Mouse (Mus musculus): Measurements from ENCODE around the gene Tmem222. TPM values are rescaled to one million over a fixed set of nuclear protein-coding genes. Genes with fewer than 3 reads are reported as not detected.

The Tmem222 gene
- polyA plus RNA-seq, 2 experiments, result 84.1 to 101 TPM

DNA sequence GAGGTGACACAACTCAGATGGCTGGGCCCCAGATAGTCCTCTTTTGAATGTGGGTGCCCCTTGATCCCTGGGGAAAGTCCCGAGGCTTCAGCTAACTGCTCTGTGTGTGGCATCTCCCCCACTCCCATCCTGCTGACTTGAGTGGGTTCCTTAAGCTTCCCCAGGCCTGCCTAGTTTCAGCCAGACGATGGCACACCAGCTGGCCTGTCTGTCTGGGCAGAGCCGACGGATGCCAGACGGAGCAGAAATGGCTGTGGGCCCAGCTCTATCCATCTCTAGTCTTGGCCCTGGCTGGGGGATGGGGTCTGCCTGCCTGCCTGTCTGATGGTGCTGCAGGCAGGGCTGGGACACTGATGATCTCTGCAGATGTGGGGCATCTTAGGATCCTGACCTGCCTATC, 22.1 kb upstream of the Tmem222 start:
- no peak overlapping the region for H3K4me3 ChIP-seq (replicated peaks; ENCODE audit: low read length)
- H3K9ac ChIP-seq (ENCODE audit: low read depth, low read length, severe bottlenecking), result no peak overlapping the region
- H3K4me1 ChIP-seq (ENCODE audit: control insufficient read depth, insufficient read depth, low read length), result peaks cover 7% of the 10 kb centered on the region; the same call in 1 of the 2 replicates
- DNase-seq (ENCODE audit: low spot score) (no peak), ATAC-seq (ENCODE audit: low FRiP score, low read depth) (no peak)
- WGBS, result 46% methylated on average over 5 of the region's 5 CpGs
- H3K4me2 ChIP-seq (replicated peaks; ENCODE audit: low read depth, low read length, severe bottlenecking), result no peak overlapping the region
- H3K27ac ChIP-seq (replicated peaks; ENCODE audit: low read depth, low read length), result no peak overlapping the region
- H3K27me3 ChIP-seq (ENCODE audit: control insufficient read depth, insufficient read depth, low read length), result no peaks in the 10 kb centered on the region
- peaks cover 76% of the 10 kb centered on the region for H3K36me3 ChIP-seq (ENCODE audit: control insufficient read depth, insufficient read depth, low read length)
- no peak for TF ChIP-seq POLR2A (IDR thresholded peaks at IDR 0.05; ENCODE audit: borderline replicate concordance, extremely low read depth, insufficient read depth, insufficient read length)
- no peaks in the 10 kb centered on the region for H3K9me3 ChIP-seq (ENCODE audit: control insufficient read depth, low read length)

DNA sequence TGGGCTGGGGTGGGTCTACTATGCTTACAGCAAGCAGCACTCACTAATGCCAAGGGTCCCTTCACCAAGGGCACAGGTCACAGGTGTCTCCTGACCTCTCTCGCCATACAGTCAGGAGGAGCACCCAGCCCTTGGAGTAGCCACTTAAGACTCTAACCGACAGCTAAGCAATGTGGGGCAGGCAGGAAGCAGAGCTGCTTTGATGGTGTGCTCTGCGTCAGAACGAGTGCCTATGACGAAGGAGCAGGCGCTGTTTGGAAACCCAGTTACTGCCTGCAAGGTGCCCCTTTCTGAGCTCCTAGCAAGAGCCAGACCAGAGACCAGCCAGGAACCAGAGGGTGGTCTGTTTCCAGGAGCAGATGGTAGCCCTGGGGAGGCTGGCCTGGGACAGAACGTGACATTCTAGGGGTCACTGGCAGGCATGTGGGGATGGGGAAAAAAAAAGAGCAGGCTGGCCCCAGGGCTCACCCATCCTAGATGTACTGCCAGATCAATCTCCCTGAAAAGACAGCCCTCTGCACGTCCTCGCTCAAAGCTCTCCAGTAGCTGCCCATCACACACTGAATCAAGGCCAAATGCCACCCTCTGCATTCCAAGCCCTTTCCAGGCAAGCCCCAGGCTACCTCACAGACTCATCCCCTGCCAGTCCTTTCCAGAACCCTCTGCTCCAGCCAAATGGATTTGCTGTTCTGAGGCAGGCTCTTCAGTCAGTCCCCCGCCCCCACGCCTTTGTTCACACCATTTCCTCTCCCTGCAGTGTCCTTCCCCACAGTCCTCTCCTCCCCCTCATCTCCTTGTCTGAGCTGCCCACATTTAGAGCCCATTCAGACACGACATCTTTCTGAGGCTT, 21.1 kb upstream of the Tmem222 start:
- no peak for TF ChIP-seq POLR2A (IDR thresholded peaks at IDR 0.05; ENCODE audit: borderline replicate concordance, extremely low read depth, insufficient read depth, insufficient read length)
- H3K9ac ChIP-seq (ENCODE audit: low read depth, low read length, severe bottlenecking), result no peak overlapping the region
- WGBS, result 32% methylated on average over 12 of the region's 12 CpGs

DNA sequence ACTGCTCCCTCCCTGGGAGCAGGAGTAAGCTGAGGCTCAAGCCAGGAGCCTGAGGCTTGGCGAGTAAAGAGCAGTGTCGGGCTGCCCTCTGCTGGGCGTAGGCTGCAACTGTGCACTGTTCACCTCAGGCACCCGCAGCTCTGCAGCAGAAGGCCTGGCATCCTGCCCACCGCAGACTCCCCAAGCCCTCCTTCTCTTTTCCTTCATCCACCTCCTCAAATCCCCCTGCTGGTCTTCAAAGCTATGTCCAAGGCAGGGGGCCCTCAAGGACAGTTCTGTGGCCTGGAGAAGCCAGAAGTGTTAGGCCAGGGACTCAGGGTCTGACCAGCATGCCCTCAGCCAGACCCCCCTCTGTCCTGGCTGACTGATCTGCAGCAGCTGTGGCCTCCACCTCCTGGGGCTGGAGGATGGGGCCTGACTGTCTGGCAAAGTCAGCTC, 20.2 kb upstream of the Tmem222 start:
- peak; percentile 93 for DNase-seq (ENCODE audit: low spot score)
- H3K36me3 ChIP-seq (ENCODE audit: control insufficient read depth, insufficient read depth, low read length), result peaks cover 78% of the 10 kb centered on the region
- H3K27me3 ChIP-seq (ENCODE audit: control insufficient read depth, insufficient read depth, low read length), result no peaks in the 10 kb centered on the region
- no peak overlapping the region for H3K4me3 ChIP-seq (replicated peaks; ENCODE audit: low read length)
- peaks cover 15% of the 10 kb centered on the region for H3K4me1 ChIP-seq (ENCODE audit: control insufficient read depth, insufficient read depth, low read length)
- H3K9ac ChIP-seq (ENCODE audit: low read depth, low read length, severe bottlenecking), result peak overlapping the region; percentile 2; the same call in 1 of the 2 replicates
- TF ChIP-seq POLR2A (IDR thresholded peaks at IDR 0.05; ENCODE audit: borderline replicate concordance, extremely low read depth, insufficient read depth, insufficient read length), result no peak
- peak; percentile 89 for ATAC-seq (ENCODE audit: low FRiP score, low read depth)
- no peaks in the 10 kb centered on the region for H3K9me3 ChIP-seq (ENCODE audit: control insufficient read depth, low read length)
- no peak overlapping the region for H3K4me2 ChIP-seq (replicated peaks; ENCODE audit: low read depth, low read length, severe bottlenecking)
- H3K27ac ChIP-seq (replicated peaks; ENCODE audit: low read depth, low read length), result no peak overlapping the region; the same call in 1 of the 2 replicates
- WGBS, result 0% methylated on average over 5 of the region's 5 CpGs

More for the DNA sequence above, 21.1 kb upstream of the Tmem222 start:
- Histone ChIP-seq H3K4me2 (replicated peaks; ENCODE audit: low read depth, low read length, severe bottlenecking) (no peak overlapping the region), H3K4me3 (replicated peaks; ENCODE audit: low read length) (no peak overlapping the region), H3K27ac (replicated peaks; ENCODE audit: low read depth, low read length) (no peak overlapping the region; the same call in 1 of the 2 replicates), H3K27me3 (ENCODE audit: control insufficient read depth, insufficient read depth, low read length) (no peaks in the 10 kb centered on the region), H3K9me3 (ENCODE audit: control insufficient read depth, low read length) (no peaks in the 10 kb centered on the region), H3K36me3 (ENCODE audit: control insufficient read depth, insufficient read depth, low read length) (peaks cover 81% of the 10 kb centered on the region), H3K4me1 (ENCODE audit: control insufficient read depth, insufficient read depth, low read length) (peaks cover 7% of the 10 kb centered on the region; the same call in 1 of the 2 replicates)
- ATAC-seq (ENCODE audit: low FRiP score, low read depth), result no peak
- no peak for DNase-seq (ENCODE audit: low spot score)

DNA sequence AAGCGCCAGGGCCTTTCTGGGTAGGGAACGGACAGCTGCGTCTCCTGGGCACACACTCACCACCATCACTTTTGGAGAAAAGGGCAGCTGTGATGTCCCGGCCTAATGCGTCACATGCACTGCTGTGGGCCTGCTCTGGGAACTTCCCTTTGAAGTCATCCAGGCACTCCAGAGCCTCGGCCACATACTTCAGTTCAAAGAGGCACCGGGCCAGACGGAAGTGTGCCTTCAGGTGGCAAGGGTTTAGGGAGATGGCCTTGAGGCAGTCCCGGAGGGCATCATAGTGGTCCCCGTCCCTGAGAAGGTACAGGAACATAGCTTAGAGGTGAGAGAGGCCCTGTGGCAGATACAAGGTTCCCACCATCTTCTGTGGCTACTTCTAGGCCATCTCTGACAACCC, 19.8 kb upstream of the Tmem222 start:
- WGBS, result 50% methylated on average over 10 of the region's 10 CpGs
- Histone ChIP-seq H3K27ac (replicated peaks; ENCODE audit: low read depth, low read length) (no peak overlapping the region), H3K4me2 (replicated peaks; ENCODE audit: low read depth, low read length, severe bottlenecking) (no peak overlapping the region), H3K9ac (ENCODE audit: low read depth, low read length, severe bottlenecking) (no peak overlapping the region), H3K4me1 (ENCODE audit: control insufficient read depth, insufficient read depth, low read length) (peaks cover 16% of the 10 kb centered on the region), H3K27me3 (ENCODE audit: control insufficient read depth, insufficient read depth, low read length) (no peaks in the 10 kb centered on the region), H3K36me3 (ENCODE audit: control insufficient read depth, insufficient read depth, low read length) (peaks cover 77% of the 10 kb centered on the region), H3K4me3 (replicated peaks; ENCODE audit: low read length) (no peak overlapping the region), H3K9me3 (ENCODE audit: control insufficient read depth, low read length) (no peaks in the 10 kb centered on the region)
- ATAC-seq (ENCODE audit: low FRiP score, low read depth) (no peak), DNase-seq (ENCODE audit: low spot score) (no peak)
- TF ChIP-seq POLR2A (IDR thresholded peaks at IDR 0.05; ENCODE audit: borderline replicate concordance, extremely low read depth, insufficient read depth, insufficient read length), result no peak

DNA sequence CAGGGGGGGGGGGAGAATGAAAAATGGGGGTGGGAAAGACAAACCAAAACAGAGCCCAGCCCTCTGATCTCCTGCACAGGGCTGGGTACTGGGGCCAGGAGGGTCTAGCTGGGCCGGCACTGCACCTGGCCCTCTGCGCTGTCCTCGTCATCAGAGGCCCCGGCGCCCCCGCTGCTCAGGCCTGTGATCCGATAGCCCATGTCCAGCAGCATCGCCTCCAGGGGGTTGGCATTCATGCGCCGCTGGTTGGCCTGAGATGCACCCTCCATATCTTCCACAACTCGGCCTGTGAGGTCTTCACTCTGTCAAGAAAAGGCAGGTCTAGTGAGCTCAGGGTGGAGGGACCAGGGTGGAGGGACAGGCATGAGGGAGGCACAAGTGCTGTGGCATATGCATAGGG, 16.5 kb upstream of the Tmem222 start:
- H3K4me1 ChIP-seq (ENCODE audit: control insufficient read depth, insufficient read depth, low read length), result peaks cover 16% of the 10 kb centered on the region
- no peak overlapping the region for H3K4me3 ChIP-seq (replicated peaks; ENCODE audit: low read length)
- no peaks in the 10 kb centered on the region for H3K9me3 ChIP-seq (ENCODE audit: control insufficient read depth, low read length)
- peaks cover 49% of the 10 kb centered on the region for H3K36me3 ChIP-seq (ENCODE audit: control insufficient read depth, insufficient read depth, low read length)
- no peak for ATAC-seq (ENCODE audit: low FRiP score, low read depth)
- H3K27ac ChIP-seq (replicated peaks; ENCODE audit: low read depth, low read length), result no peak overlapping the region
- no peak for TF ChIP-seq POLR2A (IDR thresholded peaks at IDR 0.05; ENCODE audit: borderline replicate concordance, extremely low read depth, insufficient read depth, insufficient read length)
- H3K9ac ChIP-seq (ENCODE audit: low read depth, low read length, severe bottlenecking), result no peak overlapping the region
- DNase-seq (ENCODE audit: low spot score), result no peak
- no peak overlapping the region for H3K4me2 ChIP-seq (replicated peaks; ENCODE audit: low read depth, low read length, severe bottlenecking)
- 42% methylated on average over 11 of the region's 11 CpGs for WGBS
- no peaks in the 10 kb centered on the region for H3K27me3 ChIP-seq (ENCODE audit: control insufficient read depth, insufficient read depth, low read length)
